Mouse (Mus musculus): Measurements from ENCODE around the gene Cyba.

Gene Cyba

DNA sequence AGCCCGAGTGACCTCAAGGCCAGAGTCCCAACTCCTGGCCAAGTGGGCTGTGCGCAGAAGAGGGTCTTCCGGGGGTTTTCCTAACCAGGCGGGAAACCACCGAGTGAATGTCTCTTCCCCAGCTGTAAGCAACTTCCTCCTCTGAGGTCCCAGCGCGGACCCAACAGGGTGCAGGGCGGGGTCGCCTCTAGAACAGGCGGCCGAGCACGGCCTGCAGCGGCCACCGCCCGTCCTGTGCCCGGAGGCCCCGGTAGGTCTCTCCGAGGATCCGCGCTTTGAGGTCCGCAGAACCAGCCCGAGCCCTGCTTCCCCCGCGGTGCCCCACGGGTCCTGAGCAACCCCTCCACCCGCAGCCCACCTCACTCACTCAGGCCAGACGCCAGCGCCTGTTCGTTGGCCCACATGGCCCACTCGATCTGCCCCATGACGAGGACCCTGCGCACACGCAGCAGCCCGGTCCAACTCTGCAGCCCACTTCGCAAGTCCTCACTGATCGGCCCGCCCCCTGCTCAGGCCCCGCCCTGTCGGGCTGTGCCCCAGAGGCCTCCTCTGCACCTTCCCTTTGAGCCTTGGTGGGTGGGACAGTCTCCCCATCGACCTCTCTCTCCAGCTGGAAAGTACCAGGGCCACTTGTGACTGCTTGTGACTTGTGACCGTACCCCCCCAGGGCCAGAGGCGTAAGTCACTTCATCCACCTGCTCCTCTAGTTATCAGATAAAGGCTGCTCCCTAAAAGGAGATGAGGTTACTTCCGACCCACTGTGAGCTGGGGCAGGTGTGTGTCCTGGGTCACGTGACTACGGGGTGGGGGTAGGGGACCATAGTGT is at the start of gene Cyba:
Gene Cyba, minus strand, starts transcription at position 488 of the 826 bp plus-strand sequence.
- DNase-seq, result no peak

GRCm38 (mm10) chr8:122482448-122482847 is 49.7 kb upstream of the Cyba start:
- DNase-seq, result no peak

DNA sequence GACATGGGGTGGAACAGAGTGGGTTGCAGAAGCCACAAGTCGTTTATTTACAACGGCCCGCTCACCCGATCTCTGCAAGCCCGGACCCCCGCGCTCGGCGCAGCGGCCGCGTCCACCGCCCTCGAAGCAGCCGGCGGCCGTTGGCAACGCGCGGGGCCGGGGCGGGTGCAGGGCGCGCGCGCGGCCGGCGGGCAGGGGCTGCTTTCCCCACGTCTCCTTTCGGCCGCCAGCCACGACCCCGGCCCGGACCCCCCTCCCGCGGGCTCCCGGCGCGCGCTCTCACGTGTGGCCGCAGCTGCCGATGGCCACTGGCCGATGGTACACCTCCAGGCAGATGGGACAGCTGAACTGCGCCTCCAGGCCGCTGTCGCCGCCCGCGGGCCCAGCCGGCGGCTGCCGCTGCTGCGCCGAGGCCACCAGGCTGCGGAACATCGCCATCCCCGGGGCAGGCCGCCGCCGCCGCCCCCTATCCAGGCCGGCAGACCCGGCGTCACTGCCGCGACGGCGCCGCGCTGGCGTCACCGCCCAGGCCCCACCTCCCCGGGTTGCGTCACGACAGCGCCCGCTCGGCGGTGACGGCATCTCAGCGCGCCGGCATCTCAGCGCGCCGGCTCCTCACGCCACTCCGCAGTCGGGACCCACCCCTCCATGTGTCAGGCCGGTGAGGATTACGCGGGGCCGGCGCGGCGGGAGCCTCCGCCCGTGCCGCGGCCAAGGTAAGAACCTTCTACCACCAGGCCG is 43.0 kb upstream of the Cyba start, which contains the start of the genes Rnf166 and Ctu2:
Gene Rnf166, minus strand, starts transcription at position 485 of the 741 bp plus-strand sequence.
Gene Ctu2, plus strand, starts transcription at position 564 of the 741 bp plus-strand sequence.
- DNase-seq, result peak; percentile 85

- peak; percentile 63 for DNase-seq
Measured at GRCm38 (mm10) chr8:122474951-122475560, 42.3 kb upstream of the Cyba start.

DNA sequence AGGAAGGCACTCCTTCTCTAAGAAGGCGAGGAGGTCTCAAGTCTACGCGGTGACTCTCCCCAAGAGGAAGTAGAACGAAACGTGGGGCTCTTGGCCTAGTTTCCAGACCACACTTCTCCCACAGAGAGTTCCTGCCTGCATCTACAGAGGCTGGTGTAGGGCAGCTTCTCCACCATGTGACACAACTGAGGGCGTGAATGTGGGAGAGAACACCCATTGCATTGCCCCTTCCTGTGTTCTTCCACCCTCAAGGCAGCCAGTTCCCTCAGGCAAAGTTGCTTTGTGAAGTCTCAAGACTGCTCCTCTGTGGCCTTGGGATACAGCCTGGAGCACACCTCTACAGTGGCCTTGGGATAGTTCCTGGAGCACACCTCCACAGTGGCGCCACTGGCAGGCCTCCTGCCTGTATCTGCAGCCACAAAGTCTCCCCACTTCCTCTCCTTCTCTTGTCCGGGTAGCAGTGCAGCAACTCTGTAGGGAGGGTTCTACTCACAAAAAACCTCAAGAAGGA is 41.2 kb upstream of the Cyba start:
- DNase-seq, result no peak

GRCm38 (mm10) chr8:122470691-122471090 is 38.0 kb upstream of the Cyba start:
- no peak for DNase-seq

GRCm38 (mm10) chr8:122469965-122470364 is 37.2 kb upstream of the Cyba start:
- DNase-seq, result no peak

- DNase-seq, result no peak
Measured at GRCm38 (mm10) chr8:122469407-122469806, 36.7 kb upstream of the Cyba start.

- no peak for DNase-seq
Measured at GRCm38 (mm10) chr8:122467816-122468215, 35.1 kb upstream of the Cyba start.

DNA sequence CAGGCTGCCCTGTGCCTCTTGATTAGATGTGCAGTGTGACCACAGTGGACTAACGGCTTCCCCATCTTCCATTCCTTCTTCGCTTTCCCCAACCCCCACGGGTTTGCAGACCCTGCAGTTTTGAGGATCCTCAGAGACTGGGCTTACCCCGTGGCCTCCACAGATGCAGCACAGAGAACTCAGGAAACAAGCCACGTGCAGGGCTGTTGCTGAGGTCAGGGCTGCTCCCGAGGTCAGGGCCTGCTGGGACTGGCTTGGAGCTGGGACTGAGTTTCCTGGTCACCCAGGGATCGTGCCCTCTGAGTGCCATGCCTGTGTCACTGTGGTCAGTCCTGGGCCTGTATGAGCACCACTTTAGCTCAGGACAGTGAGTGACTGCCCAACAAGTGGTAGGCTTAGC is 32.3 kb upstream of the Cyba start:
- DNase-seq, result no peak

DNA sequence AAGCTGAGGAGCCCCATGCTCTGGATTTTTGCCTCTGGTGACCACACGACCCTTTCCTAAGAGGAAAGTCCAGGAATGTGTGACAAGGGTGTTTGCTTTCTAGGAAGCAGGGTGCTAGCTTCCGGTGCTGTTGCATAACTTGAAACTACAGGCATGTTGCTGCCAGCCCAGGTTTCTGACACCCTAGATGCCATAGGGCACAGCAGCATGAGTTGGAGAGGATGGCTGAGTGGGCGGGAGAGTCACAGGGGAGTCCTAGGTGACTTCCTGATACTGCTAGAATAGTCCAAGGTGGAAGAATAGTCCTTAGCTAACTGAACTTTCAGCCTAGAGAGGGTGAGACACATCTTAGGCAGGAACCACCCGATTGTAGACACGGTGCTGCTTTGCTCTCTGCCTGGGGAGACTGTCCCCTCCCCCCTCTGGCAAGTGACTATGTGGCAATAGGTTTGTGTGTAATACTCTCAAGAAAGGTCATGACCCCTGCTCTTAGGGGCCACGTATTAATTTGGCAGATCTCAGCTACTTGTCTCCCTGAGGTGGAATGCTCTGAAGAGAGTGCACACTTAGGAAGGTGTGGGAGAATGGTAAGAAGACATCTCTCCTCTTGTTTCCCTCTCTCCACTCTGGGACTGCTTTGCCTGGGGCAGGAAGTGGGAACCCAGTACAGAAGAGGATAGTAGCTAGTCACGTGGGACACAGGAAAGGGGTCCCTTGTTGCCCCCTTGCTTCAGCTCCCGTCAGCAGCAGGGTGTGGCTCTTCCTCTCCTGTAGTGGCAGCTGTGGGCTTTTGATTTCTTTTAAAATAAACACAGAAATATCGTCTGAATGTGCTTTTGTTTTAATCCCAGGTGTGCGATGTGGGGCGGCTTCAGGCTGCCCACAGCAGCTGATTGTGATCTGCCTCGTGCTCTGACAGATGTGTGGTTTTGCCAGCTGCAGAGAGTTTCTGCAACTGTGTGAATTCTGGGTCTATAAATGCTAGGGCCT is 31.2 kb upstream of the Cyba start:
- no peak for DNase-seq

DNA sequence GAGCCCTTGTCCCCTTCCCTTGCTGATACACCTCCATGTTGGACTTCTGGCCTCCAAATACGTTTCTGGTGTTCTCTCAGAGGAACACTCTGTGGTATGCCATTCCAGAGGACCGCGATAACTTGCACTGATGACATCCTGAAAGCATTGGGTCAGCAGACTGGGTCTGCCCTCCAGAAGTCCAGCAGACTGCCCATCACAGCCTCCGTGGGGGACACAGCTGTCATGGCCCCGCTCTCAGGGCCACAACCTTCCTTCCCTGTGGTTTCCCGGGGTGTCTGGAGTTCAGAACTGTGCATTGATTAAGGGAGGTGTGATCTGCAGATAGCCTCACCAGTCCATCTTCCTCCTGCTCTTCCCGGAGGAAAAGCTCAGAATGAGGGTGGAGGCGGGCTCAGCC is 29.8 kb upstream of the Cyba start:
- no peak for DNase-seq

DNA sequence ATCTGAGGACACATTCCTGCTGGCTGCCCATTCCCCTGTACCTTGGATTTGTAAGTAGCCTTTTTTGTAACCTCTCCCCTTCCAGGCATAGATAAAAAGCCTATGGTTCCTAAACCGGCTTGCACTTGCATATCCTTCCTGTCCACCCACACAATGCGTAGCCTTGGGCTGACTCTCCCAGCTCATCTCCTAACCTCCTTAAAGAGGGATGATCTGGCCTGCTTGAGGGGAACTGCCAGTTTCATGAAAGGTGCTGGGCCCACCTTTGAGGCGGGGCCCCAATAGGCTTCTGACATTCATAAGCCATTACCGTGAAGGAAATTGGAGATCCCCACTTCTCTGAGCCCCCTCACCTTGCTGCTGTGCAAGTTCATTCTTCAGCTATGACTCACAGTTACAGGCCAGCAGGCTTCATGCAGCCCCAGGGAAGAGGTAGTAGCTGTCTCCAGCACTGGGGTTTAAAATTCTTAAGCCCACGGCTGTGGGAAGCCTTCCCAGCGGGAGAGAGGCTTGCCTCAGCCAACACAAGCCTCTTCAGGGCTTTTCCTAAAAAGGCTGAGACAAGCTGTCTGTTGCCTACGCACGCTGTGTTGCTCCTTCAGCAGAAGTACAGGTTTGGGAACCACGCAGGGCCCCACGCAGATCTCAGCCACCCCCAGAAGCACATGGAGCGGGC is 28.9 kb upstream of the Cyba start:
- DNase-seq, result no peak

DNA sequence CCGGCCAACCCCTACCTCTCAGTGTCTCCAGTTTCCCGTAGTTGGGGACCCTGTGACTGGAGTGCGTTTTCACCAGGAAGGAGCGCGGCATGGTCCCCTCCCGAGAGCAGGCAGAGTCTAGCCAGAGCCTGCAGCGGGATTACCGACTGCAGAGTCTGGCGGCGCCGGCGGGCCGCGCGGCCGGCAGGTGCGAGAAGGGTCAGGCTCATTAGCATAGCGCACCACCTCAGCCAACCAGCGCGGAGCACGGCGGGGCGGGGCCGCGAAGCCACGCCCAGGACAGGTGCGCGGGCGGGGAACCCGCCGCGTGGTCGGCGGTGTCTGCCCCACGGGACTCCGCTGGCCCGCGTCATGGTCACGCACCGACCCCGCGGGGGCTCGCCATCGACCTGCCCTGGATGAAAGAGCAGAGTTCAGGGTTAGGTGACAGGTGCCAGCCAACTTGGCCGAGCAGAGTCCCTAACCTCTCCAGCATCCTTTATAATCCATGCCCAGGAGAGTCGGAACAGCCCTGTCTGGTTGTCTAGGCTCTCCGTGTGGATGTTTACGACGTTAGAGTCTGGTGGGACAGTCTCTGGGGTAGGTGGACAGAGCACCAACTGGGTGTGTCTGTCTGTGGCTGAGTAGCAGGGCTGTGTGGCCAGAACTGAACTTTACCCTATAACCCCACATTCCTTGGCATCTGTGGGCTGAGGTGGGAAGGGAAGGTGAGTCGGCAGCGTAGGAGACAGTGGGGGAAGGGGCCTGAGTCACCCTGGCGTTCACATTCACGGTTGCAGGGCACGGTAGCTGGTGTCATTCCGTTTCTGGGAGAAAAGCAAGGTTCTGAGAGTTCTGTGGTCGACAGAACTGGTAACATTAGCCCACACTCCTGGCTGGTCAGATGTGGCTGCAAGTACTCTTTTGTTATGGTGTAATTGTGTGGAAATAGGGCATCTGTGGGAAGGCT is 28.1 kb upstream of the Cyba start, which contains the start of gene Snai3:
Gene Snai3, minus strand, starts transcription at position 210 of the 949 bp plus-strand sequence.
- DNase-seq, result peak; percentile 71

- DNase-seq, result no peak
Measured at GRCm38 (mm10) chr8:122459990-122460389, 27.3 kb upstream of the Cyba start.

GRCm38 (mm10) chr8:122459218-122459900 is 26.6 kb upstream of the Cyba start:
- DNase-seq, result no peak

- no peak for DNase-seq
Measured at GRCm38 (mm10) chr8:122457171-122457570, 24.4 kb upstream of the Cyba start.

GRCm38 (mm10) chr8:122454409-122454808 is 21.7 kb upstream of the Cyba start:
- no peak for DNase-seq

GRCm38 (mm10) chr8:122452154-122452553 is 19.4 kb upstream of the Cyba start:
- no peak for DNase-seq

Data from cerebellum, adult 9-10 months (tissue).